Mouse (Mus musculus): ENCODE measurements around the gene Ace3.
A peak's percentile ranks its signal among the peaks of the same experiment; 100 is the strongest.

The Ace3 gene

GRCm38 (mm10) chr11:105994375-105994774, at the start of gene Ace3:
Ace3 (plus strand) TSS chr11:105994675.
- DNase-seq = no peak

GRCm38 (mm10) chr11:105944770-105945672, 49.5 kb upstream of the Ace3 start:
- peak; percentile 43 for DNase-seq

GRCm38 (mm10) chr11:105946694-105947154, 47.8 kb upstream of the Ace3 start:
- DNase-seq = no peak

DNA sequence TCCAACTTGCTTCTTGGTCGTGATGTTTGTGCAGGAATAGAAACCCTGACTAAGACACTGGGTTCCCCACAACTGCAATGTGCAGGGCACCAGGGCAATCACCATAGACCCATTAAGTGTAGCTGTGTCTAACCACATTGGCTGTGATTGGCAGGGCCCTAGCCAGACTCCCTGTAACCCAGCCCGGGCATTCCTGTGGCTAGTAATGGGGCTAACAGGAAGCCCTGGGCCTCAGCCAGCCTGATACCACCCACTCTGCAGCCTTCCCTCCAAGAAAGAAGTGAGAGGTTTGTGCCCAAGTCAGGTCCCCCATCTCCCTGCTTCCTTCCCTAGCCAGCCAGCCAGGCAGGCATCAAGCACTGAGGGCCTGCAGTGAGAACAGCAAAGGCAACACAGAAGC, 46.2 kb upstream of the Ace3 start:
- DNase-seq = no peak

DNA sequence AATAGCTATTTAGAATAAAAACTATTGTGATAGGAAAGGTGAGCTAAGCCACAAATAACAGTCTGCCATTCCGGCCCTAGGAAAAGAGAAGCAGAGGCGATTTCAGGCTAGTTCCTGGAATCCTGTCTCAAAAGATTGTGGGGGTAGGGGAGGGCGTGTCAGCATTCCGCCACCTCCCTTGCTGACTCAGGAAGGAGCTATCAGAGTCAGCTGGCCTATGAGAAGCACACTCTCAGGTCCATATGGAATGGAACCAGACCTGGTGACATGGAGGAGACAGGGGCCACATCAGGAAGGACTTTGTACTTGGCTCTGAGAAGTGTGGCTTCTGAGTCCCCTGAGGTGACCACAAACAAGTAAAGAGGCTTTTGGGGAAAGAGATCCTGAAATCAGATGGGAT, 44.0 kb upstream of the Ace3 start:
- DNase-seq = no peak

- peak; percentile 56 for DNase-seq
Measured at GRCm38 (mm10) chr11:105951601-105952044, 42.9 kb upstream of the Ace3 start.

DNA sequence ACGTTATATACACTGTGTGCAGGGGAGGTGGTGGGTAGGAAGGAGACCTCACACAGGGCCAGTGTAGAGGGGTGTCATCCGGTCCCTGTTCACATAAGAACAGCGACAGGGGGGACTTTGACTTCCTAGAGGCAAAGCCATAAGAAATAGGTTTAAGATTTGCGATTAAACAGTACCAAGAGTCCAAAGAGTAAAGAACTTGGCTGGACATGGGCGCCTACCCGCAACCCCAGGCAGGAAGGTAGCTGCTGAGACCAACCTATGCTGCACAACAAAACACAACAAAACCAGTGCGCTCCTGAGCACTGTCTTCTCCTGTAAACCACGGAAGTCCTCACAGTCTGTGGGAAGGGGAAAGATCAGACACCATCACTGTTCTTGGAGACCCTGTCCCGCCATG, 42.4 kb upstream of the Ace3 start:
- no peak for DNase-seq

GRCm38 (mm10) chr11:105952911-105953386, 41.5 kb upstream of the Ace3 start, which contains the start of gene Cyb561:
Cyb561 (minus strand) TSS chr11:105953336.
- DNase-seq = no peak

GRCm38 (mm10) chr11:105953402-105953801, 41.1 kb upstream of the Ace3 start:
- no peak for DNase-seq

GRCm38 (mm10) chr11:105955815-105956430, 38.6 kb upstream of the Ace3 start:
- DNase-seq = no peak

GRCm38 (mm10) chr11:105957501-105957900, 37.0 kb upstream of the Ace3 start:
- DNase-seq = no peak

GRCm38 (mm10) chr11:105958566-105958965, 35.9 kb upstream of the Ace3 start:
- DNase-seq = no peak

GRCm38 (mm10) chr11:105959355-105959754, 35.1 kb upstream of the Ace3 start:
- no peak for DNase-seq

DNA sequence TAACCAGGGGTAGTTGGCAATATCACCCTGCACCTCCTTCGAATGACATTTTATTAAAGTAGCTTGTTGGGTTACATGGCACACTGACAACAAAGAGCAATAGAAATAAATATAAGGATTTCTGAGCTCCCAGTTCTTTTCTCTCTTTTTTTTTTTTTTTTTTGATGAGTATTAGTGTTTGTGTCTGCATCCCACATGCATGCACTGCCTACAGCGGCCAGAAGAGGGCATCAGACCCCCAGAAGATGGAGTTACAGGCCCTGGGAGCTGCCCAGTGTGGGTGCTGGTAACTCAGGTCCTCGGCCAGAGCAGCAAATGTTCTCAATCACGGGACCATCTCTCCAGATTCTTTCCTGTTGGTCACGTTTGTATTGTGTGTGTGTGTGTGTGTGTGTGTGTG, 29.8 kb upstream of the Ace3 start:
- no peak for DNase-seq

DNA sequence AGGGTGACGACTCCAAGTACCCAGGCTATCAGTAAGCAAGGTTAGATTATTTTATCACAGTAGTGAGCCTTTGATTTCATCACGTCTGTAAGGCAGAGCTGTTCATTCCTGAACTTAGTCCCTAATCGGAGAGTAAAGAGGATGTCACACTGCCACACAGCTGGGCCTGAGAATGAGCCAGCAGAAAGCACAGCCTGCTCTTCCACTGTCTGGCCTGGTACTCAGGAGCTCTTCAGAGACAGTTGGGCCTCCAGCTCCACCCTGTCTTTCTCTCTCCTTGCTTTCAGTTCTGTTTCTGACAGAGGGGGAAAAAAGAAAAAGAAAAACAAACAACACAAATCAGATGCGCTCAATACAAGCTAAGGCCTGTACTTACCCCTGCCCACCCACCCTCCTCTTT, 28.2 kb upstream of the Ace3 start:
- DNase-seq = no peak

GRCm38 (mm10) chr11:105967741-105968574, 26.5 kb upstream of the Ace3 start, which contains the start of gene Ace:
Ace (plus strand) TSS chr11:105967945.
- peak; percentile 77 for DNase-seq

- DNase-seq = no peak
Measured at GRCm38 (mm10) chr11:105968948-105969347, 25.5 kb upstream of the Ace3 start.

DNA sequence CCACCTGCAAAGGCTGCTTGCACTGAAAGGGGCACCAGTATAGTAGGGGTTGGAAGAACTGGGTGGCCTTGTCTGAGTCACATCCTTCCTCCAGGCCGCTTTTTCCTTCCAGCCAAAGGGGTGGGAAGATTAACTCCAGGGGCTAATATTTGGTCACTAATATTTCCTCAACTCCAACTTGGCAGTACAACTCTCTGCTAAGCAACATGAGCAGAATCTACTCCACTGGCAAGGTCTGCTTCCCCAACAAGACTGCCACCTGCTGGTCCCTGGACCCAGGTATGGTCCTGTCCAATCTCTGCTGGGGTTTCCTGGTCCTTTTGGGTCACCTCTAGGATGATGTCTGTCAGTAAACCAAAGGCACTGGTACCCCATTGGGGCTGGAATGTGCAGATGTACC, 25.0 kb upstream of the Ace3 start:
- peak; percentile 81 for DNase-seq

- DNase-seq = peak; percentile 44
Measured at GRCm38 (mm10) chr11:105974593-105974992, 19.9 kb upstream of the Ace3 start.

- DNase-seq = no peak
Measured at GRCm38 (mm10) chr11:105975050-105975449, 19.4 kb upstream of the Ace3 start.

DNA sequence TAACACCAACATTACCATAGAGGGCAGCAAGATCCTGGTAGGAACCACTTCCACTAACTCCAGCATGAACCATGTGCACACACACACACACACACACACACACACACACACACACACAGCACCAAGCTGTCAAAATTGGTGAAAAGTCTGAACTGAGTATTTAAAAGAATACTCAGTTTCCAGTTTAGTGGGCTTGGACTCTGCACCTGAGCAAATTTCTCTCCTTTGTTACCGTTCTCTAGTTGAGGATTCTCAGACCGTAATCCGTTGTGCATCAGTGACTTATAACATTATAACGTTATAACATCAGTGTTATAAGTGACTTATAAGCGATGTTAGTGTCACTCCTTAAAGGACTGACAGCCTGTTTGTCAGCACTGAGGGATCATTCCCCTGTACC, 18.8 kb upstream of the Ace3 start:
- DNase-seq = no peak

DNA sequence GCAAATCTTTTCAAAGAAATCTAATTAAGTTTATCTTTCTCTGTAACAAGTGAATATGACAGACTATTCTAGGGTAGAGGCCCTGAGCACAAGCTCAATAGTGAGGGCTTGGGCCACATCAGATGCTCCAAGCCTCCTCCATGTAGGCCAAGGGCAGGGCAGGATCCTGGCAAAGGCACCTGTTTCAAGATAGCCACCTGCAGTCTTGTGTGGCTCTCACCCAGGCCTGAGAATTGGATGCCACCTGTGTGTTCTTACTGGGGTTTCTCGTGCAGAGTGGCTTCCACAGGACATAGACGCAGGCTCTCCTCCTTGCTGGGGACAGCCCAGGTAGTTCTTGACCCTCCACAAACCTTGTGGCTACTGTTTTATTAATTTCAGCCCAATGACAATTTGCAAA, 16.2 kb upstream of the Ace3 start:
- DNase-seq = no peak

GRCm38 (mm10) chr11:105978634-105979033, 15.8 kb upstream of the Ace3 start:
- no peak for DNase-seq

Data from kidney, postnatal 10 days (tissue).